Mouse (Mus musculus) T-helper 17 cell (primary cell): ENCODE results near the gene Arhgap17.

Experiments
- in situ Hi-C, 2 experiments: fragments of 300-600 bp; cut with MboI, MseI; formaldehyde crosslinking; loops; 1 replicate in 1 of 2; 2 replicates in 1 of 2; pipeline ENCODE4 v1.15.1; 2025; ENCODE audit warnings: high pct_unique_total_duplicates in 2 of 2

Gene Arhgap17

DNA sequence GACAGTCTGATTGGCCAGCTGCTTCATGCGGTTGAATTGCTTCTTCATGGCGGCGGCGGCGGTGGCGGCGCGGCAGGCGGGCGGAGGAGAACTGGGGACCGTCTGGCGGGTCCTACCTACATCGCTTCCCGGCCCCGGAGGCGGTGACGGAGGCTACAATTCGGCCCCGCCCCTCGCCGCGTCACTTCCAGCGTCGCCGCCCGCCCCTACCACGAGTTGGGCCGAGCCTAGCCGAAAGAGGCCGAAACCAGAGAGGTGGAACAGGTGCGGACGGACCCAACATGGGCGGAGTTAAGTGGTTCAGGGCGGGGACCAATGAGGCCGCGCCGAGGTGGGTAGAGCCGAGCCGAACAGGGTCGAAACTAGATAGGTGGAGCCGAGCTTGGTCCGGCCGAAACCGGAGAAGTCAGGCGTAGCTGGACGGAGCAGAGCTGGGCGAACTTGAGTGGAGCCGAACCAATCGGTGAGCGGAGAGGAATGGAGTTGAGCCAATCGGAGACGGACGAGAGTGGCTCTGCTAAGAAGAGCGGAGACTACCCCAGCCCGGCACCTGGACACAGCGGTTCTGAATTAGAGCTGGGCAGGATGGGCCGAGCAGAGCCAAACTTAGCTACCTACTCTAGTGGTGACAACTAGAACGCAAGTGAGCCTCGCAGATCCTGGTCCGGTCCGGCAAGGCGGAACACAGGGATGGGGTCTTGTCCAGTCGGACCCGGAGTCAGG, at the start of gene Arhgap17, which contains the start of gene Lcmt1:
Arhgap17 (minus strand) TSS at position 157 of the 723 bp plus-strand sequence.
Lcmt1 (plus strand) TSS at position 26 of the 723 bp plus-strand sequence.
- in situ Hi-C loops = loop anchor here (5.0 to 10.0 kb wide), 2 partner anchors 48 to 1075 kb away; no protein-coding TSS in a partner anchor

DNA sequence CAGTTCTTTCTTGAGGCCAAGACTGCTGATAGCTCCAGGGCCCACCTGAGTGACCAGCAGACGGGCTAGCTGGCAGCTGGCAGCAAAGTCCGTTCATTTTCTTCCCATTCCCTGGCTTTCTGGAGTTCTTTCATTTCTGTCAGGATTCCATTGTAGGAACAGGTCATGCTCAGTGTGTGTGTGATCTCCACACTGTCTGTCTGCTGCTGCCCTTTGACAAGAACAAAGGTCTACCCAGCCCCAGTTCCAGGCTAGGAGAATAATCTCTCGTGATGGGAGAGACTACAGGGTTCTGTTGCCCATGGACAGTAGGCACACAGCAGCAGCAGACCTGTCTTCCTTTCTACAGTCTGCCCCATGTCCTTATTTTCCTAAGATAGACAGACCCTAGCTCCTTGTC, 47.9 kb upstream of the Arhgap17 start:
- in situ Hi-C loops = no loop called here

DNA sequence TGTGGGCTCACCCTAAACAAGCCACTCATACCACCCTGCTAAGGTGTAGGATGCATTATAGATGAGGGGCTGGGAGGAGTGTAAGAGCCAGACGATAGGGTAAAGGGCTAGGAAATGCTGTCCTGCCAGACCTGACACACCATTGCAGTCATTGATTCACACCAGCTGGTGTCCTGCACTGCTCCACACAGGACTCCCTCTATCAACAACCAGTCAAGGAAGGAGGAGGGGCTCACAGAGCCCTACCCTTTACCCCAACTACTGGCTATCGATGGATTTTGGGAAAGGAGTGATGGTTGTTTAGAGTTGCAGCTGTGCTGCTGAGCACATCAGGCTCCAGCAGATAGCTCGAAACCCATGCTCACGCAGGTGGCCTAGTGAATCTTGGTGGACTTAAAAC, 47.1 kb upstream of the Arhgap17 start:
- in situ Hi-C loops = no loop called here

DNA sequence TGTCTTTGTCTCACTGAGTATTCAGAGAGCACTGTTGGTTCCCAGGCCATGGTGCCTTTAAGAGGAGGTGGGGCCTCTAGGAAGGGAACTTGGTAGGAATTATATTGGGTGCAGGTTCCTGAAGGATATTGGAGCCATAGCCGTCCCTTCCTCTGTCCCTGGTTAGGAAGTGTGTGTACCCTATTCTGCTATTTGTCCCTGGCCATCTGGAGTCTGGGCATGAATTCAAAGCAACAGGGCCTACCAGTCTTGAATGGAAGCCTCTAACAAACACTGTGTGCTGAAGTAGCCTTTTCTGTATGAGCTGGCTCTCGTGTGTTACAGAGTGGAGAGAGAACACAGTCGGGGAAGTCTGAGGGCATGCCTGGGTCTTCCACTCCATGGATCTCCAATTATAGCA, 42.4 kb upstream of the Arhgap17 start:
- in situ Hi-C loops = no loop called here

DNA sequence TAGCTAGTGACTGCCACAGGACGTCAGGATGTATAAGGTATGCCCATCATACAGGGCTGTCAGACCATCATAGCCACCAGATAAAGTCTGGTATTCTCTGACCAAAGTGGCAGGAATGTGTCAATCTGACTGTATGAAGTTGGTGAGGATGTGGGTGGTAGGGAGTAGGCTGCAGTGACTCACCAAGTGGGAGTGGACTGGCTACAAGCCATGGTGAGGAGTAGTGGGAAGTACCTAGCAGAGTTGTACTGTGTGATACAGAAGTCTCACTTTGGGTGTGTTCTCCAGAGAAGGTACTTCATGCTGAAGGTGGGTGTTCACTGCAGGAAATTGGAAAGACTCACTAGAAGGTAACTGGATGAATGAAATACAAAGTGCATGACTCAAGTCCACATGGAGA, 41.4 kb upstream of the Arhgap17 start:
- in situ Hi-C loops = no loop called here

DNA sequence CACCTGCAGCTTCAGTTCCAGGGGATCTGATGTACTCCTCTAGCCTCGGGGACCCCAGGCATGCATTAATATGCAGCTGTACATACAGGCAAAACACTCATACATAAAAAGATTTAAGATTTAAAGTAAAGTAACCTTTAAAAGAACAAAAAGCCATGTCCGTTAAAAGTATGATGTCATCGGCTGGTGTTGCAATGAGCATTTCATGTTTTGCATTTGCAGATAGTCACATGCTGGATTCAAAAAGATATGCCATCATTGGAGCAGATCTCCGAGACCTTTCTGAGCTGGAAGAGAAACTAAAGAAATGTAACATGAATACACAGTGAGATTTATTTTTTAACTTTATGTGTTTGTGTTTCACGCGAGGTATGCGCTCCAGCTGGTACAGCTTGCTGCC, 40.8 kb upstream of the Arhgap17 start:
- in situ Hi-C loops = no loop called here

DNA sequence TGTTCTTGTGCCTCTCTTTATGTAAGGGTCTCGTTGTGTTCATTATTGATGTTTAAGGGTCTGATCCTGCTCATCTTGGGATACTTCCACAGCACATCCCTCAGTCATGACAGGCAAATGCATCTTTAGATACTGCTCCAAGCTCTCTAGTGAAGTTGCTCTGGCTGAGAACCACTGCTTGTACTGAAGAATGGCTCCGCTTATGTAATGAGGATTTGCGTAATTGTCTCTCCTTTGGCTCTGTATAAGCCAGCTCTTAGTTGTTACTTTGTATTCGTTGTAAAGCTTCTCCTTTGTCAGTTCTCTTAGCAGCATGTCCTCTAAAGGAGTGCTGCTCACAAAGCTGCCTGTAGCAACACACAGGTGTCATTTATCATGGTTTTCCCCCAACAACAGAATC, 37.3 kb upstream of the Arhgap17 start:
- in situ Hi-C loops = no loop called here

DNA sequence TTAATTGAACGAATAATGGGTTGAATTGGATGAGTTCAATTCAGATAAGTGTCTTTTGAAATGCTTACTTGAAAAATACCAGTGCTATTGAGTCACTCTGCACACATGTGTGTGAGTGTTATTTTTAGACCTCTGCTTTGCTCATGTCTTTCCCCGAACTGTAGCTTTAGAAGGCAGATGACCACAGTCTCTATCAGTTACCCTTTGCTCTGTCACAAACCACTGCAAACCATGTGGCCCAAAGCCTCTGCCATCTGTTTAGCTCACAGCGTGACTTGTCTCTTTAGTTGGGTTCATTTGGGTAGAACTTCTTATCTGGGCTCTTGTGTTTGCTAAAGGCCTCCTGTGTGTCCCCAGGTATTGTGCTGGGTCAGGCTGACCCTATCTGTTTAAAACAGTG, 35.9 kb upstream of the Arhgap17 start:
- in situ Hi-C loops = no loop called here

DNA sequence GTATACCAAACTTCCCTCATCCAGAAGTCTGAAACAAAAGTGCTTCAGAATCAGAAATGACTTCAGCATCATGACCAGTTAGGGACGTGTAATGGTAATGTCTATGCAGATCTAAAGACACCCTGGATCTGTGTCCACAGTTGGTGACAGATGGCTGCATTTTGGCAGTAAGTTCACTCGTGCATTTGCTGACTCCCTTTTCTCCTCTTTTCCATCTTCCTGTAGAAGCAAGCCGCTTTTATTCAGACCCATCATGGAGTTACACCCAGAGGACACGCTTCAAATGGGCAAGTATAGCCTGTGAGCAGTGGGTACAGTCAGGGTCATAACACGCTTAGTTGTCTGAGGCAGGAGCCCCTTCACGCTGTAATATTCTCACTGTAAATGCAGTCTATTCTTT, 34.5 kb upstream of the Arhgap17 start:
- in situ Hi-C loops = loop anchor here in 1 of 2 experiments (5.0 kb wide), 1 partner anchor 63 kb away; no protein-coding TSS in a partner anchor

DNA sequence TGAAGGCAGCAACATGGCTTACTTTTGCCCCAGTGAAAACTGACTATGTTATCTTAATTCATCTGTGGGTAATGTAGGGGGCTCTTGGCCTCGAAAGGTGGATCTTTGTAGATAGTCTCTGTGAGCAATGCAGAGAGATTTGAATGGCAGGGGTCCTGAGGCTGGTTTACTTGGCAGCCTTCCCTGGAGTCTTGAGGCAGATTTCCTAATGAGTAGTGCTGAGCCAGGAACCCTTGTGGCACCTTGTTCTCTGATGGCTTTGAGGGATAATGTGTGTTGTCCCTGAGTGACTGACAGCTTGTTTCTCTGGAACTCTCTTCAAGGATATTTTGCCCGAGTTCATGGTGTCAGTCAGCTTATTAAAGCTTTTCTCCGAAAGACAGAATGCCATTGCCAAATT, 31.4 kb upstream of the Arhgap17 start:
- in situ Hi-C loops = loop anchor here in 1 of 2 experiments (5.0 kb wide), 1 partner anchor 66 kb away; no protein-coding TSS in a partner anchor

DNA sequence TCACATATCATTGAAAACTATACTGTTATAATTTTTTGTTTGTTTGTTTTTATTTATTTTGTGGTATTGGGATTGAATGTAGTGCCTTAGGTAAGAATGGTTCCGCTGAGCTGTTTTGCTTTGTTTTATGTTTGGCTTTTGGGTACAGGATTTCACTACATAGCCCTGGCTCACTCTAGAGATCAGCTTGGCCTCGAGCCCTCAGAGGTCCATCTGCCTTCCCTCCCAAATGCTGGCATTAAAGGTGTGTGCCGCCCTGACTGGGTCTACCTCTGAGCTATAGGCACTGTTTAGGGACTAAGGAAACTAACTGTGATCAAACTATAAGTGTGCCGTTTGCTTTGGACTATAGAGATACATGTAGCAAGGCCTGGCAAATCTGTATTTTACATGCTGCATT, 29.6 kb upstream of the Arhgap17 start:
- in situ Hi-C loops = no loop called here

DNA sequence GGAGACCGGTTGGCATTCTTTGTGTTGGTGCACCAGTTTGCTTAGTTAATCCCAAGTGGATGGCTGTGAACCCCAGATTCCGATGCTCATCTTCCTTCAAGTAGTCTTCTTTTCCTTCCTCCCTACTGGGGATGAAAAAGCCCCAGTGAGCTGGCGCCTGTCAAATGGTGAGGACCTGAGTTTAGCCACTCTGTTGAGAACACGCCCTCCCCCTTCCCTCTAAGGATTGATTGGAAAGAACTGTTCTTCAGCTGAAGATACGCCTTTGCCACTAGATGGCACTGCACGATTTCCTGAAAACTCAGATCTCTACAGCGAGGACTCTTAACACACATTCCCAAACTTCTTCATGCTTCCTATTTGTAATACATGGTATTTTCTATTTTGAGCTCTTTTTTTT, 29.1 kb upstream of the Arhgap17 start:
- in situ Hi-C loops = no loop called here

DNA sequence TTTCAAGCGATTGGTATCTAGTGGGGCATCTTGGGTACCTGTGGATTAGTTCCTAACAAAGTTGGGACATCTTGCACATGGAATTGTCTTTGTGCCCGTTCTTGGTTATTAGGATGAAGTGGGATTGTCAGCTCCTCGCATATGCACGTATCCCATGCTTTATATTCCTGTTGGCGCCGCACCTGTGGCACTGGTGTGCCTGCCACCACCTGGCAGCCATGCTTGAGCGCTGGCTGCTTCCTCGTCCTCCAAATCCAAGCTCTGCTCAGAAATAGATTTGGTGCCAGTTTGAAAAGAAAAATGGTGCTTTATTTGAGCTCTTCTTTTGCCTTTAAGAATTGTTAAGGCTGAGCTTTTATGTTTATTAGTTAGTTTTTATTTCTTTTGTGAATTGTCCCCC, 28.2 kb upstream of the Arhgap17 start:
- in situ Hi-C loops = no loop called here

DNA sequence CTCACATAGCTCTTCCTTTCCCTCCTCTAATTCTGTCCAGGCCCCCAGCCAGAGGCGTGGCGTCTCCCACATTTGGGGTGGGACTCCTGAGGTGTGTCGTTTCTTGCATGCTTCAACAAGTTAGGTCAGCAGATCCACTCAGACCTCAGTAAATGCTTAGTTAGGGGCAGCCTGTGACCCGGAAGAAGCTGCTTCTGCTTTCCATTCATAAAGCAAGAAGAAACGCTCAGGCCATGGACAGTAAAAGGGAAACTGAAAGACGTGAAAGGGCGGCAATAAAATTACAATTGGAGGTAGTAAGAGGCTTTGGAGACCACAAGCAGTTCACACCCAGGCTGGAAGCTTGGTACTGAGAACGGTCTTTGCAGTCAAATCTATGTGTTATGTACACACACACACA, 27.7 kb upstream of the Arhgap17 start:
- in situ Hi-C loops = no loop called here

DNA sequence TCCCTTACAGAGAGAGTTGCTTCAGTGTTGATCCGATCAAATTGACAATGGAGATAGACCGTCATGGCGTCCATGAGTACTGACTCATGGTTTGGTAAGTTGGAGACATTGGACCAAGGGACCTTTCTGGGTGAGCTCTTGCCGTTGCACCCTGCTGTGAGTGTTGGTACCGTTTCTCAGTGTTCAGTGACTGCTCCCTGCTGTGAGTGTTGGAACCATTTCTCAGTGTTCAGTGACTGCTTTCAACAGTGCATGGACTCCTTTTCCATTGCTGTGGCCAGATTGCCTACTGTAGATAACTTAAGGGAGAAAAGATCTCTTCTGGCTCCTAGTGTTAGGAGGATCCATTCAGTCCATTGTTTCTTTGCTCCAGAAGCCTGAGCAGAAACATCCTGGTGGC, 27.2 kb upstream of the Arhgap17 start:
- in situ Hi-C loops = no loop called here

DNA sequence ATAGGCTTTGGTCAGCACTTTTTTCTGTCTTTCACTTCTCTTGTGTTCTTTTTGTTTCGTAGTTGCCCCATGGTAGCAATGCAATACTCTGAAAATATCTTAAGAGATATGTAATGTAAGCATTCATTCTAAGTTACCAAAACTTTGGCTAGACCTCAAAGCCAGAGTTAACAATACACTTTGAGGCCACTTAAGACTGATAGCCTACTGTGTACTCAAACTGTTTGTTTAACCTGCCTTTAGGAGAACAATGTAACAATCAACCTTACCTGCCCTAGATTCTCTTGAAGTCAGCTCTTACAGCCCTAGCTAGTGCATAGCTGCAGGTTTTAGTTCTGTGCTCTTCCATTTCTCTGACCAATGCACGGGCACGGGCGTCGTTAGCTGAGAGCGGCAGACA, 24.6 kb upstream of the Arhgap17 start:
- in situ Hi-C loops = no loop called here

DNA sequence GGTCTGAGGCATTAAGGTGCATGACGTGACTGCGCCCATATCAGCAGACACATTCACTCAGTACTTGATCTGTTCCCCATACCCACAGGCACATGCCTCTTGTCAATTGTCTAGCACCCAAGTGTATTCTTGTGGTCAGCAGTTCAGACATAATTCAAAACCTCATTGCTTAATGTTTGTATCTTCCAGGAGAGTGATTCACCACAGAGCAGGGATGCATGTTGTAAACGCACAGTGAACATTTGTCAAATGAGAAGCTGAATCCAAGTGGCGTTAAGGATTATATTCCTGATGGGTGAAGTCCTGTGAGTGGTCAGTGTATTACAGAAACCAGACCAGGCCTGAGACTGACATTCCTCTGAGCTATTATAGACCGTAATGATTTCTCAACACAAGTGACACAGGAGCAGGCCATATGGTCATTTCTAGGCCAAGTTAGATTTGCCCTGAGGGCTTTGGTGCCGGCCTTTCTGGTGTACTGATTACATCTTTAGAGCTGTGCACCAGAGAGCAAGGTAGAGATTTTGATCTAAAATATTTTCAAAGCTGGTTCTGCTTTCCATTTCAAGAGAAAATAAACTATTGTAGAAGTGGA, 20.1 kb upstream of the Arhgap17 start:
- in situ Hi-C loops = no loop called here

DNA sequence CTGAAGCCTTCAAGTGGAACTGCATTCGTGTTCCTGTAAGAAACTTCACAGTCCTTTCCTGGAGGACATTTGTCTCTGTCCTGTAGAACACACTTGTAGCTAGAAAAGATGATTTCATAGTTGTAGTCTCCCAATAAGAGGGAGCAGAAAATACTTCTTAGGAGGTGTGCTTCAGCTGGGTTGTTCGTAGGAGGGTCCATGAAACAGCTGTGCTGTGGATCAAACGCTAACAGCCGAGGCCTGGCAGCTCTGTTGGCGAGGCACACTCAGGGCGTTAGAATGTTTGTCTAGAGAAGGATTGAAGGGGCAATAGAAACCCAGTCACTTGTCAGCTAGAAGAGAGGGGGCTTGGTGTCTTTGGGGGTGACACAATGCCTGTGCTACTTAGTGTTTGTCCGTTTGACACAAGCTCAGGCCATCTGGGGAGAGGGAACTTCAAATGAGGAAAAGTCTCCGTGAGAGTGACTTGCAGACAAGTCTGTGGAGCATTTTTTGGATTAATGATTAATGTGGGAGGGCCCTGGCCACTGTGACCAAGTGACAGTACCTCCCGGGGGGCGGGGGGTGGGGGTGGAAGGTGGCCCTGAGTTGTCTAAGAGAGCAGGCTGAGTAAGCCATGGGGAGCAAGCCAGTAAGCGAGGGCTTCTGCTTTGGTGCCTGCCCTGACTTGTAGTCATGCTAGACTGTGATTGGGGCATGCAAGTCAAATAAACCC, 16.1 kb upstream of the Arhgap17 start:
- in situ Hi-C loops = no loop called here

DNA sequence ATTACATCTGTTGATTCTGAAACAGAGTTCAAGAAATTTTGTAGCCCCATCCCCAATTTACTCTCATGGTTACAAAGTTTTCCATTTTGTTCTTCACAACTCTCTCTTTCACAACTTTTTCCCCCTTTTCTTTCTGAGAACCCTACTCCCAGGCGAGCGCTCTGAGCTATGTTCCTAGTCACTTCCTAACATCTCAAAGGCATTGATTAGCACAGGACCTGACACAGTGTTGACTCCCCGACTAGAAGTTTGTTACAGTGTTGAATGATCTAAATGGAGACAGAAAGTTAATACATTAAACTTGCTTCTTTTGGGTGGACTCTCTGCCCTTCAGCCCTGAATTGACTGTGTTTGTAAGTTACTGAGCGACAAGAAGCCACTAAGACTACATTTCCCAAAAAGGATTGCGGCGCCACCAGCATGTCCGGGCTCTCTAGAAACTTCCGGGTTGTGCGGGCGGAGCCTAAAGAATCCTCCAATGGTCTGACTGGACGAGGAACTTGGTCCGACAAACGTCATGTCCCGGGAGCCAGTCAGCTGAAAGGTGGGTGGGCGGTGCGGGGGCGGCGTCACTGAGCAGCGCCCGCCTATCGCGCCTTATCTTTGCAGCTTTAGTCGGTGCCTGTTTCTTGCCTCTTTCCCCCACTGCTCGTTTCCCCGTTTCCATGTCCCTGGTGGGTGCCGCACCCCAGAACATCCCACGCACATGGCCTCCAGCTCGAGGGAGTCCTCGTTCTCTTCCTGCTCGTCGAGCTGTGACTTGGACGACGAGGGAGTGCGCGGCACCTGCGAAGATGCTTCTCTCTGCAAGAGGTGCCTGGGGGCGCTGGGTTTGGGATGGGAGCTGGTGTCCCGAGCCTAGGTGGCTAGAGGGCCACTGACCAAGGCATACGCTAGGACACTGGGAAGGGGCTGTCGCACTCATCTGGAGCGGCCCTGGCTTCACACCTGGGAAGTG, 8.0 kb upstream of the Arhgap17 start:
- in situ Hi-C loops = no loop called here

DNA sequence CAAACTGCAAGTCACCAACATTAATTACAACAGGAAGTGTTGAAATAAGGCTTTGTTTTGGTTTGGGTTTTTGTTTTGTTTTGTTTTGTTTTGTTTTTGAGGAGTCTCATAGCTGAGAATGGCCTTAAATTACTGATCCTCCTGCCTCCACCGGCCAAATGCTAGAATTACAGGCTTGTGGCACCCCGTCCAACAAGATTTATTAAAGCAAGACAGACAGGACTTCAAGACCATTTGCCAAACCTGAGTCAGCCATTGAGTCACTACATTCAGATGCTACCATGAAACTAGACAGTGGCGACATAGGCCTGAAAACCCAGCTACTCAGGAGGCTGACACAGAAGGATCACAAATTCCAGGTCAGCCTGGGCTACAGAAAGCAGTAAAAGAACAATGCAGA, 1.8 kb upstream of the Arhgap17 start:
- in situ Hi-C loops = loop anchor here (5.0 kb wide), 1 partner anchor 49 kb away; no protein-coding TSS in a partner anchor

DNA sequence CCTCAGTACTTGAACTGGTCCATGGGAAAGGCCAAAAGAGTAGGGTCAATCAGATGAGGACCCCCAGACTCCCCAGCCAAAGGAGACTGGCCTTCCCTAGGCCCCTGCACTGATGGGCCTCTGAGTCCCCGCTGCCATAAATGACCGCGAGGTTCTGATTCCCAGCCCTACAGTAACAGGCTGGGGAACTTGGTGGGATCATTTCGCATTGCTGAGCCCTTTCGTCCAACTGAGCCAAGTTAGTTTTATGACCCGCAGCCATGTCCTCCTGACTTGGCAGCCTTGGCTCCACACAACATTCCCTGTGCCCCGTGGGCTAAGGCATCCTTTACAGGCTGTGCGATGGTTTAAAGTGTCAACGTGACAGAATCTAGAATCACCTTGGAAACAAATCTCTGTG, 985 bp upstream of the Arhgap17 start:
- in situ Hi-C loops = loop anchor here (5.0 kb wide), 1 partner anchor 48 kb away; no protein-coding TSS in a partner anchor
